Mouse (Mus musculus) lung, adult 2 months (tissue): Measurements from ENCODE around the gene Gps1.

Source experiments
- CTCF ChIP-seq: fragments of 200-500 bp; IDR thresholded peaks from 2 replicates; pipeline ENCODE4 v1.5.1; 2011; ENCODE audit warnings: mild to moderate bottlenecking, low read length, control low read depth; ENCODE audit not compliant: insufficient read depth
- POLR2A ChIP-seq: fragments of 200-500 bp; IDR thresholded peaks from 2 replicates; pipeline ENCODE4 v1.6.1; 2011; ENCODE audit warnings: low read depth, mild to moderate bottlenecking, control low read depth, low read length, borderline replicate concordance; ENCODE audit errors: extremely low read depth

GRCm38 (mm10) chr11:120817358-120817757, 33.3 kb downstream of the Gps1 start:
- TF ChIP-seq POLR2A: no peak
- no peak for TF ChIP-seq CTCF
